Mouse (Mus musculus) frontal cortex, postnatal 10 days (tissue): ENCODE measurements at regions not wholly inside any gene's neighbourhood (a gene's known extent, or its start where the extent isn't known, plus 50 kb on each side); places are given as distances from the start of the nearest gene placed in this dataset.
"Not testable (repeated sequence)": the region's sequence is repeated elsewhere in the genome, so short reads cannot be mapped to it uniquely, and the experiment has no call there.

Experiments
- DNase-seq, 2 experiments: peaks; one replicate each; pipeline ENCODE4 v3.0.0; 2022; ENCODE audit warnings: low spot score in 2 of 2, mixed read lengths in 1 of 2

GRCm38 (mm10) chr4:23341240-23341639 is 853.1 kb upstream of the Pou3f2 start:
- DNase-seq, result no peak

- no peak for DNase-seq
Observed at GRCm38 (mm10) chr4:23338481-23338880, 850.3 kb upstream of the Pou3f2 start.

- DNase-seq, result no peak
Observed at GRCm38 (mm10) chr4:23300617-23301016, 812.5 kb upstream of the Pou3f2 start.

GRCm38 (mm10) chr4:23280087-23280486 is 791.9 kb upstream of the Pou3f2 start:
- no peak for DNase-seq

GRCm38 (mm10) chr4:23275203-23275602 is 787.0 kb upstream of the Pou3f2 start:
- DNase-seq, result no peak

GRCm38 (mm10) chr4:23271947-23272346 is 783.8 kb upstream of the Pou3f2 start:
- no peak for DNase-seq

GRCm38 (mm10) chr4:23260371-23260770 is 772.2 kb upstream of the Pou3f2 start:
- no peak for DNase-seq

GRCm38 (mm10) chr4:23234960-23235359 is 746.8 kb upstream of the Pou3f2 start:
- DNase-seq, result no peak

GRCm38 (mm10) chr4:23194756-23195155 is 706.6 kb upstream of the Pou3f2 start:
- DNase-seq, result not testable (repeated sequence)

GRCm38 (mm10) chr4:23193384-23194135 is 705.4 kb upstream of the Pou3f2 start:
- DNase-seq, result no peak

GRCm38 (mm10) chr4:23173811-23174210 is 685.6 kb upstream of the Pou3f2 start:
- DNase-seq, result no peak

GRCm38 (mm10) chr4:23173330-23173729 is 685.2 kb upstream of the Pou3f2 start:
- DNase-seq, result no peak

GRCm38 (mm10) chr4:23148097-23148849 is 660.1 kb upstream of the Pou3f2 start:
- DNase-seq, result no peak

GRCm38 (mm10) chr4:23133386-23133785 is 645.2 kb upstream of the Pou3f2 start:
- DNase-seq, result no peak

- not testable (repeated sequence) for DNase-seq
Observed at GRCm38 (mm10) chr4:23101452-23101851, 613.3 kb upstream of the Pou3f2 start.

- DNase-seq, result no peak
Observed at GRCm38 (mm10) chr4:23079521-23079920, 591.4 kb upstream of the Pou3f2 start.

GRCm38 (mm10) chr4:23077603-23078002 is 589.4 kb upstream of the Pou3f2 start:
- DNase-seq, result no peak

- no peak for DNase-seq
Observed at GRCm38 (mm10) chr4:23050701-23051317, 562.6 kb upstream of the Pou3f2 start.

- DNase-seq, result no peak
Observed at GRCm38 (mm10) chr4:23037784-23038183, 549.6 kb upstream of the Pou3f2 start.

- DNase-seq, result no peak
Observed at GRCm38 (mm10) chr4:23031271-23031670, 543.1 kb upstream of the Pou3f2 start.

- DNase-seq, result no peak
Observed at GRCm38 (mm10) chr4:23022177-23022576, 534.0 kb upstream of the Pou3f2 start.

- DNase-seq, result no peak
Observed at GRCm38 (mm10) chr4:23010346-23010745, 522.2 kb upstream of the Pou3f2 start.

GRCm38 (mm10) chr4:23009196-23009595 is 521.0 kb upstream of the Pou3f2 start:
- not testable (repeated sequence) for DNase-seq
